Mouse (Mus musculus) stomach, postnatal 0 days (tissue): ENCODE measurements around the gene Galnt7.

Source experiments
- CTCF ChIP-seq: IDR thresholded peaks from 2 replicates; pipeline ENCODE4 v1.5.1; 2016; ENCODE audit warnings: antibody characterized with exemption, low read depth, mild to moderate bottlenecking, moderate library complexity
- EP300 ChIP-seq: optimal IDR thresholded peaks from 2 replicates; pipeline ENCODE3; 2016; ENCODE audit warnings: antibody characterized with exemption

- peak; percentile 85 for TF ChIP-seq CTCF
- no peak for TF ChIP-seq EP300
Measured at GRCm38 (mm10) chr8:57540110-57540838, 112.6 kb downstream of the Galnt7 start.
